Mouse (Mus musculus) stomach, postnatal 0 days (tissue): ENCODE measurements at regions not wholly inside any gene's neighbourhood (a gene's known extent, or its start where the extent isn't known, plus 50 kb on each side); places are given as distances from the start of the nearest gene placed in this dataset.

Experiments used
- ATAC-seq: fragments of 200-750 bp; cut with Nextera tagmentation; 2 replicates; pipeline ENCODE4 v1.8.0; 2017; ENCODE audit not compliant: low FRiP score, low TSS enrichment
- DNase-seq: peaks from one replicate; pipeline ENCODE4 v3.0.0-alpha.2; 2016; ENCODE audit warnings: low spot score
- H3K27ac ChIP-seq: fragments of 300-500 bp; sonication (generic); replicated peaks from 2 replicates; pipeline ENCODE4 v1.5.1; 2014; ENCODE audit warnings: mild to moderate bottlenecking, control low read depth
- H3K27me3 ChIP-seq: fragments of 300-500 bp; sonication (generic); 2 replicates; pipeline ENCODE4 v1.6.1; 2014; ENCODE audit warnings: low read length; ENCODE audit not compliant: control insufficient read depth, insufficient read depth
- H3K36me3 ChIP-seq: fragments of 300-500 bp; sonication (generic); 2 replicates; pipeline ENCODE4 v1.6.1; 2014; ENCODE audit warnings: low read length, mixed read lengths; ENCODE audit not compliant: control insufficient read depth, insufficient read depth
- H3K4me1 ChIP-seq: fragments of 300-500 bp; sonication (generic); replicated peaks from 2 replicates; pipeline ENCODE4 v1.6.1; 2014; ENCODE audit warnings: antibody characterized with exemption; ENCODE audit not compliant: control insufficient read depth, insufficient read depth
- H3K4me2 ChIP-seq: fragments of 300-500 bp; sonication (generic); replicated peaks from 2 replicates; pipeline ENCODE4 v1.6.1; 2014; ENCODE audit warnings: low read depth, mild to moderate bottlenecking, control low read depth, moderate library complexity
- H3K4me3 ChIP-seq: fragments of 300-500 bp; sonication (generic); 2 replicates; pipeline ENCODE4 v1.5.1; 2014; ENCODE audit warnings: low read depth, low read length, control low read depth
- H3K9ac ChIP-seq: fragments of 300-500 bp; sonication (generic); 2 replicates; pipeline ENCODE4 v1.6.1; 2014; ENCODE audit warnings: mild to moderate bottlenecking, low read length, control low read depth, mixed read lengths
- H3K9me3 ChIP-seq: fragments of 300-500 bp; sonication (generic); 2 replicates; pipeline ENCODE4 v1.6.1; 2016; ENCODE audit warnings: low read length; ENCODE audit not compliant: control insufficient read depth
- CTCF ChIP-seq: IDR thresholded peaks from 2 replicates; pipeline ENCODE4 v1.5.1; 2016; ENCODE audit warnings: antibody characterized with exemption, low read depth, mild to moderate bottlenecking, moderate library complexity
- EP300 ChIP-seq: optimal IDR thresholded peaks from 2 replicates; pipeline ENCODE3; 2016; ENCODE audit warnings: antibody characterized with exemption
- WGBS: fragments of 180-500 bp; shearing (Covaris S2); extraction: QIAGEN DNeasy Blood & Tissue Kit; methylation state at CpG from one replicate; pipeline ENCODE4 v1.1.7; 2014; 5-methylcytosine and 5-hydroxymethylcytosine counted together

DNA sequence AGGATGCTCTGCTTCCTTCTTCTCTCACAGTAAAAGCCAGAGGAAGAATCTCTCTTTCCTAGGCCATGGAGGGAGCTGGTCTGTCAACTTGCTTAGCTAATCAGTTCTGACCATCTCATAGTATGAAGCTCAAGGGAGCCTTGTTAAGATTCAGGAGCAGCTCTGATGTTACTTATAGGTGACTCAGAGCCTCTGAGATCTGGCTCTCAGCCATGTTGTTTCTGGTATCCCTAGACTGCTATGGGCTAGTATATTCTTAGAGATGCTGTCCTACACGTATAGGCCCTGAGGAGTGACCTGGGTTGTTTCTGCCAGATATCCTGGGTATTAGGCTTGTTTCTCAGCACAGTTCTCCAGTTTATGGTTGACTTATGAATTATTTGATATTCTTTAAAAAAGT lies 160.9 kb downstream of the 4930564D02Rik start:
- TF ChIP-seq CTCF (no peak), EP300 (no peak)
- H3K4me1 ChIP-seq, result no peaks in the 10 kb centered on the region
- 48% methylated on average over 1 of the region's 1 CpGs for WGBS

DNA sequence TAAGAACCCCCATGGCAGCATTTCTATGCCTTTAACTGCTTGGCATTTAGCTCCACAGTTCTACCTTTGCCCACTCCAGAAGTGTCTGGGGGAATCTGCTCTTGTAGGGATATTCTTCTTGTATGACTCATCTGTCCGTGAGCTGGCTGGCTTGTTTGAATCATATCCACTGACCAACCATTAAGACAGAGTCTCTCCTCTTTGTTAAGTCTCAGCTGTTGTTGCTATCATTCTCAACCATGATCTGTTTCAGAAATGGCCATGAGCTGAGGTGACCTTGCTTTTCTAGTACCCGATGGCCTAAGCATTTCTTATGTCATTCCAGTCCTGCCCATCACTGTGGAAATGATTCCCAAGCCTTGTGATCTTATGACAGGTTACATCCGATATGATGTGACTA lies 161.8 kb downstream of the 4930564D02Rik start:
- H3K9me3 ChIP-seq, result no peaks in the 10 kb centered on the region
- H3K9ac ChIP-seq, result no peak overlapping the region
- no peak for TF ChIP-seq CTCF
- TF ChIP-seq EP300, result no peak
- no peak for ATAC-seq
- no peaks in the 10 kb centered on the region for H3K4me1 ChIP-seq
- WGBS, result 81% methylated on average over 3 of the region's 3 CpGs
- H3K4me3 ChIP-seq, result no peak overlapping the region
- H3K27ac ChIP-seq, result no peak overlapping the region
- no peak for DNase-seq
- H3K27me3 ChIP-seq, result no peaks in the 10 kb centered on the region
- no peak overlapping the region for H3K4me2 ChIP-seq
- no peaks in the 10 kb centered on the region for H3K36me3 ChIP-seq

More for the DNA sequence above, 160.9 kb downstream of the 4930564D02Rik start:
- Histone ChIP-seq H3K27ac (no peak overlapping the region), H3K27me3 (no peaks in the 10 kb centered on the region), H3K9me3 (no peaks in the 10 kb centered on the region), H3K4me2 (no peak overlapping the region), H3K36me3 (no peaks in the 10 kb centered on the region), H3K4me3 (no peak overlapping the region), H3K9ac (no peak overlapping the region)
- no peak for DNase-seq
- no peak for ATAC-seq

DNA sequence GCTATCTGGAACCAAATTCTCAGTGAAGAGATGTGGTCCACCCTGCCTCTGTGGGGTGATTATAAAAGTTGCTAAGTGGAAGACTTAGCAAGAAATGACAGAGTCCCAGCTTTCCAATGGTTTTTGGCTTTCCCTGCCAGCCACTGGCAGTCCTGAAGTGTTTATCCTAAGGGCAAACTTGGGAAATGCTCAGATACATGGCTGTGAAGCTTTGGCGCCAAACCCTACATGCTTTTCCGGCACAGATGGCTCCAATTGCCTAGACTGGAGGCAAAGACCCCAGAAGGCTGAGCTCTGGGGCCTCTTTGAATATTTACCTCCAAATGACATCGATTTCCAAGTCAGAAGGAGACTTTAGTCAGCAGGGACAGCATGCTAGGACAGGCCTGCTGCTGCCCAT lies 174.4 kb downstream of the 4930564D02Rik start:
- TF ChIP-seq CTCF, result no peak
- no peak for TF ChIP-seq EP300

GRCm38 (mm10) chr3:105257096-105257495 lies 190.5 kb downstream of the 4930564D02Rik start:
- H3K4me3 ChIP-seq, result no peak overlapping the region
- TF ChIP-seq EP300 (no peak), CTCF (no peak)
- WGBS, result 79% methylated on average over 2 of the region's 2 CpGs
- no peaks in the 10 kb centered on the region for H3K27me3 ChIP-seq
- H3K27ac ChIP-seq, result no peak overlapping the region
- DNase-seq, result no peak
- H3K9ac ChIP-seq, result no peak overlapping the region
- no peaks in the 10 kb centered on the region for H3K4me1 ChIP-seq
- ATAC-seq, result no peak
- H3K9me3 ChIP-seq, result no peaks in the 10 kb centered on the region
- H3K4me2 ChIP-seq, result no peak overlapping the region
- H3K36me3 ChIP-seq, result no peaks in the 10 kb centered on the region

More for the DNA sequence above, 174.4 kb downstream of the 4930564D02Rik start:
- ATAC-seq (no peak), DNase-seq (no peak)
- Histone ChIP-seq H3K4me2 (no peak overlapping the region), H3K4me3 (no peak overlapping the region), H3K9me3 (no peaks in the 10 kb centered on the region), H3K27ac (no peak overlapping the region), H3K27me3 (no peaks in the 10 kb centered on the region), H3K36me3 (no peaks in the 10 kb centered on the region), H3K4me1 (no peaks in the 10 kb centered on the region), H3K9ac (no peak overlapping the region)
- 64% methylated on average over 3 of the region's 3 CpGs for WGBS

GRCm38 (mm10) chr3:105275241-105275640 lies 176.9 kb upstream of the Kcnd3 start:
- Histone ChIP-seq H3K4me2 (no peak overlapping the region), H3K36me3 (no peaks in the 10 kb centered on the region), H3K9ac (no peak overlapping the region), H3K27me3 (no peaks in the 10 kb centered on the region), H3K4me1 (no peaks in the 10 kb centered on the region), H3K4me3 (no peak overlapping the region), H3K9me3 (no peaks in the 10 kb centered on the region), H3K27ac (no peak overlapping the region)
- peak; percentile 65 for DNase-seq
- 24% methylated on average over 4 of the region's 4 CpGs for WGBS
- no peak for ATAC-seq
- TF ChIP-seq EP300, result no peak
- TF ChIP-seq CTCF, result no peak

- TF ChIP-seq EP300, result no peak
- no peak for TF ChIP-seq CTCF
- no peaks in the 10 kb centered on the region for H3K36me3 ChIP-seq
- WGBS, result 79% methylated on average over 5 of the region's 5 CpGs
- DNase-seq (no peak), ATAC-seq (no peak)
- H3K9ac ChIP-seq, result no peak overlapping the region
- H3K4me2 ChIP-seq, result no peak overlapping the region
- H3K9me3 ChIP-seq, result no peaks in the 10 kb centered on the region
- no peak overlapping the region for H3K27ac ChIP-seq
- H3K4me1 ChIP-seq, result no peaks in the 10 kb centered on the region
- H3K27me3 ChIP-seq, result no peaks in the 10 kb centered on the region
- H3K4me3 ChIP-seq, result no peak overlapping the region
Measured at GRCm38 (mm10) chr3:105280971-105281370, 171.2 kb upstream of the Kcnd3 start.
